Mouse (Mus musculus): Measurements from ENCODE around the gene Cep83. TPM values are rescaled to one million over a fixed set of nuclear protein-coding genes. Genes with fewer than 3 reads are reported as not detected.

Cep83 gene
- polyA plus RNA-seq, 1 experiment = 7.7 TPM

- TF ChIP-seq POLR2A (IDR thresholded peaks at IDR 0.05; ENCODE audit: control insufficient read depth, extremely low read depth, insufficient read depth, low read length, poor library complexity) = no peak
- TF ChIP-seq CTCF (IDR thresholded peaks at IDR 0.05; ENCODE audit: borderline replicate concordance, control insufficient read depth, extremely low read depth, insufficient read depth, low read length, poor library complexity) = no peak
- Histone ChIP-seq H3K4me3 (ENCODE audit: control insufficient read depth, insufficient read depth, low read length) (no peak overlapping the region), H3K36me3 (ENCODE audit: control insufficient read depth, insufficient read depth, low read length) (no peaks in the 10 kb centered on the region; the same call in 1 of the 2 replicates), H3K27me3 (ENCODE audit: control insufficient read depth, insufficient read depth, low read length) (no peaks in the 10 kb centered on the region), H3K4me1 (replicated peaks; ENCODE audit: control insufficient read depth, insufficient read depth, low read length) (no peaks in the 10 kb centered on the region), H3K27ac (ENCODE audit: control insufficient read depth, insufficient read depth, low read length) (no peak overlapping the region)
- 97% methylated on average over 3 of the region's 3 CpGs for WGBS
- no peak for DNase-seq
Observed at GRCm38 (mm10) chr10:94789205-94789604, 100.8 kb downstream of the Cep83 start.

GRCm38 (mm10) chr10:94793914-94794313 lies 105.5 kb downstream of the Cep83 start:
- Histone ChIP-seq H3K36me3 (ENCODE audit: control insufficient read depth, insufficient read depth, low read length) (no peaks in the 10 kb centered on the region; the same call in 1 of the 2 replicates), H3K4me1 (replicated peaks; ENCODE audit: control insufficient read depth, insufficient read depth, low read length) (no peaks in the 10 kb centered on the region), H3K27ac (ENCODE audit: control insufficient read depth, insufficient read depth, low read length) (no peak overlapping the region), H3K4me3 (ENCODE audit: control insufficient read depth, insufficient read depth, low read length) (no peak overlapping the region), H3K27me3 (ENCODE audit: control insufficient read depth, insufficient read depth, low read length) (no peaks in the 10 kb centered on the region)
- WGBS = 96% methylated on average over 3 of the region's 3 CpGs
- no peak for DNase-seq
- TF ChIP-seq POLR2A (IDR thresholded peaks at IDR 0.05; ENCODE audit: control insufficient read depth, extremely low read depth, insufficient read depth, low read length, poor library complexity) (no peak), CTCF (IDR thresholded peaks at IDR 0.05; ENCODE audit: borderline replicate concordance, control insufficient read depth, extremely low read depth, insufficient read depth, low read length, poor library complexity) (no peak)

- Histone ChIP-seq H3K27me3 (ENCODE audit: control insufficient read depth, insufficient read depth, low read length) (no peaks in the 10 kb centered on the region), H3K4me3 (ENCODE audit: control insufficient read depth, insufficient read depth, low read length) (no peak overlapping the region), H3K4me1 (replicated peaks; ENCODE audit: control insufficient read depth, insufficient read depth, low read length) (no peaks in the 10 kb centered on the region), H3K36me3 (ENCODE audit: control insufficient read depth, insufficient read depth, low read length) (no peaks in the 10 kb centered on the region; the same call in 1 of the 2 replicates), H3K27ac (ENCODE audit: control insufficient read depth, insufficient read depth, low read length) (no peak overlapping the region)
- no peak for TF ChIP-seq POLR2A (IDR thresholded peaks at IDR 0.05; ENCODE audit: control insufficient read depth, extremely low read depth, insufficient read depth, low read length, poor library complexity)
- TF ChIP-seq CTCF (IDR thresholded peaks at IDR 0.05; ENCODE audit: borderline replicate concordance, control insufficient read depth, extremely low read depth, insufficient read depth, low read length, poor library complexity) = no peak
- DNase-seq = no peak
- 92% methylated on average over 5 of the region's 5 CpGs for WGBS
Observed at GRCm38 (mm10) chr10:94794666-94795244, 106.3 kb downstream of the Cep83 start.

GRCm38 (mm10) chr10:94798128-94798527 lies 109.7 kb downstream of the Cep83 start:
- Histone ChIP-seq H3K4me3 (ENCODE audit: control insufficient read depth, insufficient read depth, low read length) (no peak overlapping the region), H3K27ac (ENCODE audit: control insufficient read depth, insufficient read depth, low read length) (no peak overlapping the region), H3K4me1 (replicated peaks; ENCODE audit: control insufficient read depth, insufficient read depth, low read length) (no peaks in the 10 kb centered on the region), H3K27me3 (ENCODE audit: control insufficient read depth, insufficient read depth, low read length) (no peaks in the 10 kb centered on the region), H3K36me3 (ENCODE audit: control insufficient read depth, insufficient read depth, low read length) (no peaks in the 10 kb centered on the region)
- WGBS = 91% methylated on average over 5 of the region's 5 CpGs
- TF ChIP-seq POLR2A (IDR thresholded peaks at IDR 0.05; ENCODE audit: control insufficient read depth, extremely low read depth, insufficient read depth, low read length, poor library complexity) (no peak), CTCF (IDR thresholded peaks at IDR 0.05; ENCODE audit: borderline replicate concordance, control insufficient read depth, extremely low read depth, insufficient read depth, low read length, poor library complexity) (no peak)
- no peak for DNase-seq

GRCm38 (mm10) chr10:94799485-94800239 lies 111.2 kb downstream of the Cep83 start:
- Histone ChIP-seq H3K27me3 (ENCODE audit: control insufficient read depth, insufficient read depth, low read length) (no peaks in the 10 kb centered on the region), H3K4me1 (replicated peaks; ENCODE audit: control insufficient read depth, insufficient read depth, low read length) (no peaks in the 10 kb centered on the region), H3K36me3 (ENCODE audit: control insufficient read depth, insufficient read depth, low read length) (no peaks in the 10 kb centered on the region), H3K4me3 (ENCODE audit: control insufficient read depth, insufficient read depth, low read length) (no peak overlapping the region), H3K27ac (ENCODE audit: control insufficient read depth, insufficient read depth, low read length) (no peak overlapping the region)
- TF ChIP-seq POLR2A (IDR thresholded peaks at IDR 0.05; ENCODE audit: control insufficient read depth, extremely low read depth, insufficient read depth, low read length, poor library complexity) (no peak), CTCF (IDR thresholded peaks at IDR 0.05; ENCODE audit: borderline replicate concordance, control insufficient read depth, extremely low read depth, insufficient read depth, low read length, poor library complexity) (no peak)
- 97% methylated on average over 2 of the region's 2 CpGs for WGBS
- DNase-seq = no peak

- no peak for DNase-seq
- TF ChIP-seq POLR2A (IDR thresholded peaks at IDR 0.05; ENCODE audit: control insufficient read depth, extremely low read depth, insufficient read depth, low read length, poor library complexity) (no peak), CTCF (IDR thresholded peaks at IDR 0.05; ENCODE audit: borderline replicate concordance, control insufficient read depth, extremely low read depth, insufficient read depth, low read length, poor library complexity) (no peak)
- Histone ChIP-seq H3K4me3 (ENCODE audit: control insufficient read depth, insufficient read depth, low read length) (no peak overlapping the region), H3K4me1 (replicated peaks; ENCODE audit: control insufficient read depth, insufficient read depth, low read length) (no peaks in the 10 kb centered on the region), H3K27ac (ENCODE audit: control insufficient read depth, insufficient read depth, low read length) (no peak overlapping the region), H3K27me3 (ENCODE audit: control insufficient read depth, insufficient read depth, low read length) (no peaks in the 10 kb centered on the region), H3K36me3 (ENCODE audit: control insufficient read depth, insufficient read depth, low read length) (no peaks in the 10 kb centered on the region)
- 81% methylated on average over 7 of the region's 7 CpGs for WGBS
Observed at GRCm38 (mm10) chr10:94800677-94801354, 112.4 kb downstream of the Cep83 start.

Data from thymus, adult 2 months (tissue).